Mouse (Mus musculus): ENCODE measurements around the gene D17H6S53E.

Gene D17H6S53E

DNA sequence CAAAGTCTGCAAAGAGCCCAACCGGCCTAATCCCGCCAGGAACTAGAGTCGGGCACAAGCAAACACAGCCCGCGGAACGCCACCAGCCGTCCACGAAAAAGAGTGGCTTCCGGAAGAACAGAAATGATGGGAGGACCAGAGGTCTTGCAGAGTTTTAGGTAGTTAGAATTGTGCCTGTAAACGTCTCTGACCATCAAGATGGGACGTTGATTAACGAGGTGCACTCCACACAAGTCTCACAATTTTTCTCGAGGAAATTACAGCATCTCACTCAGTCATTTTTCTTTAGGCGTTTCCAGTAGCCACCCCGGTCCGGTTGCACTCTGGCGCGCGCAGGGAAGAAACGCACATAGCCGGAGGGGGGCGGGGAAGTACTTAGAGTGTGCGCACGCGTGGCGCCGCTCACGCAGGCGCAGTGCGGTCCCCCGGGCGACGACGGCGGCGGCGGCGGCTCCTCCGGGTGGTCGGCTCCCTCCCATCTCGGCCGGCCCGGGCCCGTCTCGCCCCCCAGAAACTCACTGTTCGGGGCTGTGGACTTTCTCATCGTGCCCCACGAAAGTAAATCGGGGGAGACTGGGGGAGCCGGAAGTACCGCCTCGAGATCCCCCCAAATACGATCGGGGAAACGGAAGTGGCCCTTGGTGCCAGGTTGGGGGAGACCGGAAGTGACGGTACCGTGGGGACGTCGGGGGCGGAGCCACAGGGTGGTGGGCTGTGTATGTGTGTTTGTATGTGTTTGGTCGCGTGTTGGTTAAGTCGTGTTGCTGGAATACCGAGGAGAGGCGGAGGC lies 8.8 kb downstream of the D17H6S53E start, which contains the start of gene Bag6:
TSS of gene Bag6 (plus strand) at position 378 of the 790 bp plus-strand sequence.
- peak; percentile 94 to 97 for DNase-seq

DNA sequence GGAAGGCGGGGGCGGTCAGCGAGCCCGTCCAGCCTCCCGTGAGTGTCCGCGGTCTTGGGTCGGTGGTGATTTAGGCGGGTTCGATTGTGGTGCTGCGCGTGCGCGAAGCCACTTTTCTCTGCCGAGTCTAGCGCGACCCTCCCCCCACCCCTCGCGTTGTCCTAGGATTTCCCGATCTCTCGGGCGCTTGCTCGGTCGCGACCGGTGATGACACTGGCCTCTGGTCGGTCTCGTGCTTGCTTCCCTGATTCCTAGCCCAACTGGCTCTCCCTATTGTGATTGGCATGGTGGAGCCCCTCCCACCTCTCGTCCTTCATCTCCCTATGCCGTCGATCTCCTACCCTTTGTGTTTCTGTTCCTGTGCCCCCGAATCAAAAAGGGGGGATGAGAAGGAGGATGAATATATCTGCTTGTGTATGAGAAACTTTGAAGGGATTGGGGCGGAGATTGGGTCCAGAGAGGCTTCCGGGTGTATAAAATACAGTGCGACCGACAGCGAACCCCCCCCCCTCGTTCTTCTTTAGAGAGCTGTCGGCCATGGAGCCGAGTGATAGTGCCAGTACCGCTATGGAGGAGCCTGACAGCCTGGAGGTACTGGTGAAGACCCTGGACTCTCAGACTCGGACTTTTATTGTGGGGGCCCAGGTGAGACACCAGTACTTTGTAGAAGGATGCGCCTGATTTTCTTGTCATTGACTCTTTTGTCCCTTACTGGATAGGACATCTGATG lies 9.6 kb downstream of the D17H6S53E start:
- DNase-seq, result peak in 1 of 2 experiments; percentile 57

GRCm38 (mm10) chr17:35139269-35139668 lies 13.1 kb downstream of the D17H6S53E start:
- no peak for DNase-seq

DNA sequence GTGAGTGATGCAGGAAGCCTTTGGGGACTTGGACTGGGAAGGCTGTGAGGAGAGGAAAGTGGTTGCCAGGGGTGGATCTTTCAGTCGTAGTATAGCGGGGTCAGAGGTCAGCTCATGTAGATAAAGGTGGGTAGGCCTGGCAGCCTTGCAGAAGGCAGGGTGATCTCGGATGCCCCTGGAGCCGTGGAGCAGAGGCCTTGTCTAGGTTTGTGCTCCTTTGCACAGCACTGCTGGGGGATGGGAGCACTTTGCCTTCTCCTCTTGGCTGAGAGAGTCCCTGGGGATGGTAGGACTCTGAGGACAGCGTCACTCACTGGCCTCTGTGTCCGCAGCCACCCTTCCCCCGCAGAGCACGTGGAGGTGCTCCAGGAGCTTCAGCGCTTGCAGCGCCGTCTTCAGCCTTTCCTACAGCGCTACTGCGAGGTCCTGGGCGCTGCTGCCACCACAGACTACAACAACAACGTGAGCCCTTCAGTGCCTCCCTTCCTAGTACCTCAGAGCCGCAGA lies 14.4 kb downstream of the D17H6S53E start:
- no peak for DNase-seq

DNA sequence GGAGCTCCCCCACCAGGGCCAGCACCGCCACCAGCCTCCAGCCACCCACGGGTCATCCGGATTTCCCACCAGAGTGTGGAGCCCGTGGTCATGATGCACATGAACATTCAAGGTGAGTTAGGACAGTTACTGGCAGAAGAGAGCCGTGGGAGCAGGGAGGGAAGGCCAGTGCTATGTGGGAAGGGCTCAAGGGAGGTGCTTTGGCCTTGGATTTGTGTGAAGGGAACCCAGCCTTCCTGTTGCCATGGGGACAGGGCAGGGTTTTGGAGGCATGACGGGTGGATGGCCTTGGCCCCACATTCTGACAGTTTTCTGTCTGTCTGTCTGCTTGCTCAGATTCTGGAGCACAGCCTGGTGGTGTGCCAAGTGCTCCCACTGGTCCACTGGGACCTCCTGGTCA lies 15.8 kb downstream of the D17H6S53E start:
- no peak for DNase-seq

- no peak for DNase-seq
Observed at GRCm38 (mm10) chr17:35146139-35146538, 20.0 kb downstream of the D17H6S53E start.

- DNase-seq, result no peak
Observed at GRCm38 (mm10) chr17:35147348-35147747, 21.2 kb downstream of the D17H6S53E start.

- DNase-seq, result no peak
Observed at GRCm38 (mm10) chr17:35147922-35148639, 21.9 kb downstream of the D17H6S53E start.

DNA sequence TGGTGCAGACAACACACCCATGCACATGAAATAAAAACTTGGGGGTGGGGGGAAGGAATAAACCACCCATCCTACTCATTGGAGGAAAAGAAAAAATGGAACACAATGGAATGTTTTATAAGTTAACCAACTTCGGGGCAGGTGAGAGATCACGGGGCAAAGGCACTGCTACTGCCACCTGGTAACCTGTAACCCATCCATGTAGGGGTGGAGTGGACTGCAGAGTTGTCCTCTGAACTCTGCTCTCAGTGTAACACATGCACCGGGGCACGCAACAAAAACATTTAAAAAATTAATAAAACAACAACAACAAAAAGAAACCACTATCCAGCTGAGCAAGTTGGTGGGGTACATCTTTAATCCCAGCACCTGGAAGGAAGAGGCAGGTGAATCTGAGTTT lies 25.9 kb downstream of the D17H6S53E start:
- DNase-seq, result peak; percentile 44 to 50

DNA sequence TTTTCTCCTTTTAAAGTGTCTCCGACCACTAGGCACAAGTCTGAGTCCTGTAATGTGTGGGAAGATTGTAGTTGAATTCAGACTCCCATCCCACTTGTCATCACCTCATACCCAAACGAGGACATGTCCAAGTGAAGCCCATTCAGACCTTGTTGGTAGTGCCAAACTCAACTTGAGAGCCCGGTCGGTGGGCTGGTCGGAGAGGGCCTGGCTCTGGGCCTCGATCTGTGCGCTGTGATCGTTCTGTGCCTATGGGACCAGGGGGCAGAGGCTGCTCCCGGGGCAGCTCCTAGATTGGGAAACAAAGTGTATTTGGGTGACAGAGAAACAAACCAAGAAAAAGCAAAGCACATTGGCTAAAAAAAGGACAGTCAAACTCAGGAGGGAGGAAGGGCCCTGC lies 26.9 kb downstream of the D17H6S53E start:
- no peak for DNase-seq

DNA sequence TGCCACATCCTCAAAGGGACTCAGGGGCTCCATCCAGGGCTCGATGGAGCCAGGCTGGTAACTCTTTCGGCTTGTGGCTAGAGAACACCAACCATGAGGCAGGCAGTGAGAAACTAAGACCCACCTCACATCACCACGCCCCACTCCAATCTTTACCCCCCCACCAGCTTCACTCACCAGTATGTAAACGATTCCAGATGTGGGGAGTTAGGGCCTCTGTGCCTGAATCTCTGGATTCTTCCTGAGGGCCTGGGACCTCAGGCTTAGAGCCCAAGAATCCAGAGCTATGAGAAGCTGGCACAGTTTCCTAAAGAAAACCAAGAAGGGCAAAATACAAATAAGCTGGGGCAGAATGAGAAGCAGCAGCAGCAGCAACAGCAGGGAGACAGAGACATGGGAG lies 27.8 kb downstream of the D17H6S53E start:
- DNase-seq, result no peak

DNA sequence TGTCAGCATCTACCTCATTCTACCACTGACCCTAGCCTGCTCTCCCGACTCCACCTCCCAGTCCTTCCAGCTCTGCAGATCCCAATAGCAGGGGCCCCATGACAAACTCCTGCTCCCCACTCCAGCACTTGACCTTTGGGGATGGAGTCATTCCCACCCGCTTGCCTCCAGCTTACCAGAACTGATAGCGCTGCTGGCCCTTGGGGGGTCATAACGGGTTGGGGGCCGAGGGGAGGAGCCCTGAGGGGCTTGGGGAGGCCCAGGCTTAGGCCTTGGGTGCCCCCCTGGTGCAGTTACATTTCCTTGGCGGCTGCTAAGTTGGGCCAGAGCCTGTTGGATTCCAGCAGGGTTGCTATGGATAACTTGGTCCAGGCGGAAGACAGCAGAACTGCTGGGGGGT lies 28.4 kb downstream of the D17H6S53E start:
- DNase-seq, result no peak

- no peak for DNase-seq
Observed at GRCm38 (mm10) chr17:35155451-35155850, 29.3 kb downstream of the D17H6S53E start.

- DNase-seq, result no peak
Observed at GRCm38 (mm10) chr17:35156461-35157200, 30.5 kb downstream of the D17H6S53E start.

- DNase-seq, result no peak
Observed at GRCm38 (mm10) chr17:35157254-35157653, 31.1 kb downstream of the D17H6S53E start.

GRCm38 (mm10) chr17:35157661-35158175 lies 31.5 kb downstream of the D17H6S53E start:
- no peak for DNase-seq

GRCm38 (mm10) chr17:35158850-35159593 lies 32.8 kb downstream of the D17H6S53E start:
- DNase-seq, result no peak

- no peak for DNase-seq
Observed at GRCm38 (mm10) chr17:35159638-35160037, 33.5 kb downstream of the D17H6S53E start.

- DNase-seq, result no peak
Observed at GRCm38 (mm10) chr17:35161421-35161820, 35.2 kb downstream of the D17H6S53E start.

GRCm38 (mm10) chr17:35162121-35162520 lies 35.9 kb downstream of the D17H6S53E start:
- no peak for DNase-seq

GRCm38 (mm10) chr17:35162730-35163129 lies 36.6 kb downstream of the D17H6S53E start:
- DNase-seq, result peak; percentile 54 to 73
